Mouse (Mus musculus) liver, embryonic 14.5 days (tissue): Measurements from ENCODE around the gene Stat2. TPM values are rescaled to one million over a fixed set of nuclear protein-coding genes. Genes with fewer than 3 reads are reported as not detected.

ENCODE experiments used
- ATAC-seq: fragments of 200-750 bp; cut with Nextera tagmentation; 2 replicates; pipeline ENCODE4 v1.8.0; 2017; ENCODE audit warnings: moderate number of reproducible peaks, mild to moderate bottlenecking, moderate library complexity; ENCODE audit not compliant: insufficient read depth
- DNase-seq, 3 experiments: peaks; one replicate each; pipeline ENCODE4 v3.0.0-alpha.2; 2012 to 2013; ENCODE audit warnings: low read depth in 3 of 3, low spot score in 3 of 3
- H3K27ac ChIP-seq: fragments of 300-500 bp; sonication (generic); 2 replicates; pipeline ENCODE4 v1.5.1; 2014; ENCODE audit warnings: moderate library complexity, mild to moderate bottlenecking, control low read depth, inconsistent platforms
- H3K27me3 ChIP-seq: fragments of 300-500 bp; sonication (generic); 2 replicates; pipeline ENCODE4 v1.6.1; 2014; ENCODE audit warnings: mild to moderate bottlenecking, low read length, moderate library complexity; ENCODE audit not compliant: control insufficient read depth, insufficient read depth
- H3K36me3 ChIP-seq: fragments of 300-500 bp; sonication (generic); replicated peaks from 2 replicates; pipeline ENCODE4 v1.6.1; 2014; ENCODE audit warnings: low read depth; ENCODE audit not compliant: control insufficient read depth, insufficient read depth
- H3K4me1 ChIP-seq, 2 experiments: fragments of 200-500 bp in 1 of 2; fragments of 300-500 bp in 1 of 2; sonication (generic) in 1 of 2; replicated peaks; 2 replicates each; pipeline ENCODE4 v1.6.1; 2012 to 2014; ENCODE audit warnings: antibody characterized with exemption in 1 of 2, inconsistent platforms in 1 of 2, low read length in 1 of 2; ENCODE audit not compliant: control insufficient read depth in 2 of 2, insufficient read depth in 2 of 2
- H3K4me2 ChIP-seq: fragments of 300-500 bp; sonication (generic); 2 replicates; pipeline ENCODE4 v1.6.1; 2014; ENCODE audit warnings: low read depth, mild to moderate bottlenecking, control low read depth, moderate library complexity
- H3K4me3 ChIP-seq, 2 experiments: fragments of 200-500 bp in 1 of 2; fragments of 300-500 bp in 1 of 2; sonication (generic) in 1 of 2; 2 replicates each; pipeline ENCODE4 v1.5.1; 2012 to 2014; ENCODE audit warnings: low read depth in 2 of 2, low read length in 2 of 2, mild to moderate bottlenecking in 2 of 2, control low read depth in 1 of 2, inconsistent platforms in 1 of 2, moderate library complexity in 1 of 2; ENCODE audit not compliant: insufficient read depth in 1 of 2
- H3K9ac ChIP-seq: fragments of 300-500 bp; sonication (generic); replicated peaks from 2 replicates; pipeline ENCODE4 v1.6.1; 2014; ENCODE audit warnings: mild to moderate bottlenecking, control low read depth, moderate library complexity
- H3K9me3 ChIP-seq: fragments of 300-500 bp; sonication (generic); 2 replicates; pipeline ENCODE4 v1.6.1; 2016; ENCODE audit warnings: low read length, mixed read lengths; ENCODE audit not compliant: control insufficient read depth
- CTCF ChIP-seq: IDR thresholded peaks from 2 replicates; pipeline ENCODE4 v1.5.1; 2016; ENCODE audit warnings: antibody characterized with exemption, low read depth, control low read depth
- EP300 ChIP-seq: IDR thresholded peaks from 2 replicates; pipeline ENCODE4 v1.6.1; 2016; ENCODE audit warnings: antibody characterized with exemption, low read depth
- WGBS: fragments of 180-500 bp; shearing (Covaris S2); extraction: QIAGEN DNeasy Blood & Tissue Kit; methylation state at CpG from one replicate; pipeline ENCODE4 v1.1.7; 2014; ENCODE audit not compliant: insufficient replicate concordance; 5-methylcytosine and 5-hydroxymethylcytosine counted together
- polyA plus RNA-seq, 2 experiments: library from polyadenylated mRNA; depleted of rRNA in 1 of 2; stranded (reverse) in 1 of 2; unstranded in 1 of 2; fragments of >200 nt; fragmentation: Nextera tagmentation in 1 of 2; extraction: Ambion mirVana in 1 of 2; gene quantifications; 2 replicates each; pipeline versions ENCODE4 v1.2.1 to v1.2.3; 2012 to 2014

Stat2 gene
- polyA plus RNA-seq, 2 experiments: 4.2 to 6.4 TPM

GRCm38 (mm10) chr10:128228009-128228408 is 42.4 kb upstream of the Stat2 start:
- H3K4me1 ChIP-seq: peaks cover 2 to 9% of the 10 kb centered on the region in 2 experiments
- DNase-seq (no peak), ATAC-seq (no peak)
- H3K27ac ChIP-seq: no peak overlapping the region
- no peaks in the 10 kb centered on the region for H3K27me3 ChIP-seq
- 71% methylated on average over 8 of the region's 8 CpGs for WGBS
- no peak overlapping the region for H3K9ac ChIP-seq
- H3K9me3 ChIP-seq: no peaks in the 10 kb centered on the region
- no peak overlapping the region for H3K4me3 ChIP-seq
- TF ChIP-seq CTCF: no peak
- peak; percentile 33; the same call in 1 of the 2 replicates for TF ChIP-seq EP300
- no peaks in the 10 kb centered on the region for H3K36me3 ChIP-seq
- H3K4me2 ChIP-seq: no peak overlapping the region

GRCm38 (mm10) chr10:128230582-128230981 is 39.8 kb upstream of the Stat2 start:
- Histone ChIP-seq H3K4me3 (0 out of 4 replicates have a peak overlapping the region, but pooled peaks of 1 of the 2 experiments have one; percentile 100), H3K9me3 (no peaks in the 10 kb centered on the region), H3K36me3 (peaks cover 3% of the 10 kb centered on the region), H3K4me2 (peak overlapping the region; percentile 98), H3K9ac (no peak overlapping the region; the same call in 1 of the 2 replicates), H3K27ac (no peak overlapping the region; the same call in 1 of the 2 replicates), H3K4me1 (peaks cover 4 to 15% of the 10 kb centered on the region in 2 experiments), H3K27me3 (no peaks in the 10 kb centered on the region)
- no peak for DNase-seq
- WGBS: 68% methylated on average over 12 of the region's 12 CpGs
- no peak for ATAC-seq
- TF ChIP-seq CTCF: no peak

GRCm38 (mm10) chr10:128231146-128231545 is 39.2 kb upstream of the Stat2 start:
- H3K36me3 ChIP-seq: peaks cover 3% of the 10 kb centered on the region
- WGBS: 8% methylated on average over 5 of the region's 5 CpGs
- H3K4me3 ChIP-seq: peak overlapping the region; percentile 92 to 100
- peak overlapping the region; percentile 98 for H3K9ac ChIP-seq
- no peaks in the 10 kb centered on the region for H3K9me3 ChIP-seq
- ATAC-seq (no peak), DNase-seq (no peak)
- H3K4me2 ChIP-seq: peak overlapping the region; percentile 98
- TF ChIP-seq EP300: no peak
- TF ChIP-seq CTCF: no peak
- no peaks in the 10 kb centered on the region for H3K27me3 ChIP-seq
- H3K27ac ChIP-seq: peak overlapping the region; percentile 94
- H3K4me1 ChIP-seq: peaks cover 4 to 18% of the 10 kb centered on the region in 2 experiments

GRCm38 (mm10) chr10:128231697-128232419 is 38.5 kb upstream of the Stat2 start, which contains the start of gene Timeless:
Gene Timeless, plus strand, starts transcription at chr10:128232065.
- peak; percentile 33; the same call in 1 of the 2 replicates for TF ChIP-seq EP300
- TF ChIP-seq CTCF: no peak
- Histone ChIP-seq H3K4me1 (peaks cover 4 to 18% of the 10 kb centered on the region in 2 experiments), H3K36me3 (peaks cover 3% of the 10 kb centered on the region), H3K4me2 (peak within 1 kb of the TSS; percentile 98), H3K27ac (peak within 1 kb of the TSS; percentile 94), H3K9me3 (no peaks in the 10 kb centered on the region), H3K4me3 (peak within 1 kb of the TSS; percentile 92 to 100), H3K27me3 (no peaks in the 10 kb centered on the region), H3K9ac (peak within 1 kb of the TSS; percentile 98)
- DNase-seq: peak; percentile 64 to 69 (median 64)
- ATAC-seq: peak; percentile 91
- under 1% methylated on average over 57 of the region's 58 CpGs for WGBS

GRCm38 (mm10) chr10:128232420-128232985 is 37.9 kb upstream of the Stat2 start:
- Histone ChIP-seq H3K4me2 (peak overlapping the region; percentile 98), H3K36me3 (peaks cover 3% of the 10 kb centered on the region), H3K27ac (peak overlapping the region; percentile 94), H3K4me3 (peak overlapping the region; percentile 92 to 100), H3K27me3 (no peaks in the 10 kb centered on the region), H3K9ac (peak overlapping the region; percentile 98), H3K9me3 (no peaks in the 10 kb centered on the region), H3K4me1 (peaks cover 4 to 18% of the 10 kb centered on the region in 2 experiments)
- peak; percentile 58 for ATAC-seq
- DNase-seq: peak; percentile 81 to 82 (median 82)
- WGBS: under 1% methylated on average over 14 of the region's 14 CpGs
- TF ChIP-seq CTCF (peak; percentile 89), EP300 (no peak)
